Mouse (Mus musculus) large intestine, adult 2 months (tissue): ENCODE results near the gene Fto. TPM values are rescaled to one million over a fixed set of nuclear protein-coding genes. Genes with fewer than 3 reads are reported as not detected.

Experiments
- DNase-seq: peaks from one replicate; pipeline ENCODE4 v3.0.0-alpha.2; 2012; ENCODE audit warnings: low read depth, low spot score
- WGBS: fragments of 180-500 bp; shearing (Covaris S2); methylation state at CpG from one replicate; pipeline ENCODE4 v1.1.7; 2018; 5-methylcytosine and 5-hydroxymethylcytosine counted together
- polyA plus RNA-seq: library from polyadenylated mRNA; depleted of rRNA; stranded (reverse); fragments of >200 nt; gene quantifications from 2 replicates; pipeline ENCODE4 v1.2.3, GENCODE M21; 2012

The Fto gene
- polyA plus RNA-seq, 1 experiment = 16.0 TPM

DNA sequence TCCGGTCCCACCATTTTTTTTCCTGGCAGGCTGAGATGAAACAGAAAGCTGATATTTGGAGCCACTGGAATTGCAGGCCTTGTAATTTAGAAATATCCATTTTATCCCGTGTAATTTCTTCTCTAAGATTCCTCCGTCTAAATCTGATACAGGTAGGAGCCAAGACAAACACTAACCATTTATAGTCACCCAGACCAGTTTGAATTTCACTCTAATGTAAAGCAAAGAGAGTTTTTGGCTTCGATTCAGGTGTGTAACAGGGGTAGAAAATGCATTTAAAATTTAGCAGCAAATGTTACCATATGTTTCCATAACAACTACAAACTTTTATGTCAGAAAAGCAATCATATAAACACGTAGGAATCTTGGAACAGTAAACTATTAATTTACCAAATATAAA lies 225.6 kb downstream of the Fto start:
- no peak for DNase-seq
- 57% methylated on average over 5 of the region's 5 CpGs for WGBS

DNA sequence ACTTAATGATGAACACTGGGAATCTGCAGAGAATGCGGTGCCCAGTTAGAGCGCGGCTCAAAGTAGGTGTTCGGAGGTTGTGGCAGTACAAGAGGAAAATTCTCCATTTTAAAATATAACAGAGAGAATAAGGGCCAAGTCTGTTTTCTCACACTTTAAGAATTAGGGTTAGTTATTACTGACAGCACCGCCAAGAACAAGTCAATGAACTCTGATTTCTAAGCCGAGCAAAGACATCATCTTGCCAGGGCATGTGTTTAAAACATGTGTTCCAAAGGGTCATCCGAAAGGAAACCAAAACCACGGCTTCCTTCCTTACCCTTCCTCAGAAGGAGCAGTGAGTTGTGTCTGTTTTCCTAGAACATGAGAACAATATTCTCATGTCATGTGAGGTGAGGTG lies 226.3 kb downstream of the Fto start:
- DNase-seq = no peak
- 93% methylated on average over 8 of the region's 8 CpGs for WGBS

DNA sequence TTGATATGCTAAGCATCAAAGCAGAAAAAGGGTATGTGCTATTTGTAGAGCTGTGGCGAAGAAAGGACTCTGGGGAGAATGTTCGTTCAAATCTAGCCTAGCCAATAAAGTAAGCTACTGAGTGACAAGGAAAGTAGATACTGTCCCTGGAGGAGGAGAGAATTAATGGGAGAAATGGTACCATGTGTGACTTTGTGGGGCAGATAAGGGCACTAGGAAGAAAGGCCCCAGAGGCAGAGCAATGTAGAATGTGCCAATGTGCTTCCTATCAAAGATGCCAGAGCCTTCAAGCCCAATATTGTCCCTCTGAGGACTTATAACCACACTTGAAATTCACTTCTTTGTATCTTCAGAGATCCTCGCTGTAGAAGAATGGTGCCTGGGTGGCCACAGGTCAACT lies 227.9 kb downstream of the Fto start:
- WGBS = 95% methylated on average over 3 of the region's 3 CpGs
- no peak for DNase-seq

DNA sequence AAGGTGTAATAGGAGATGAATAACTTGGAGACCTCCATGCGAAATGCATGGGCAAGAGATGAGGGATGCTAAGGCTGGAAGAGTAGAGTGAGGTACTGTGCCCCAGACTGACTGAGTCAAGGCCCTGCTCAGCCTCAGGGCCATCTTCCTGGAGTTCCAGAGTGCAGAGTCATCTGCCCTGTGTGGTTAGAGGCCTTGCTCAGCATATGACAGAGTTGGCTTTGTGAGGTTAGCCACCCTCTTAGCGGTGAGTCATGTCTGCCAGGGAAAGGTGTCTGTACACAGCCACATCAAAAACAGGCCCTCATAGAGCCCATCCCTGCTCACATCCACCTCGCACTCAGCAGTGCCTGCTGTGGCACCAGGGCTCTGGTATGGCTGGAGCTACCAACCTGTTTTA lies 232.2 kb downstream of the Fto start:
- 86% methylated on average over 3 of the region's 3 CpGs for whole genome bisulfite sequencing
- no peak for DNase-seq

DNA sequence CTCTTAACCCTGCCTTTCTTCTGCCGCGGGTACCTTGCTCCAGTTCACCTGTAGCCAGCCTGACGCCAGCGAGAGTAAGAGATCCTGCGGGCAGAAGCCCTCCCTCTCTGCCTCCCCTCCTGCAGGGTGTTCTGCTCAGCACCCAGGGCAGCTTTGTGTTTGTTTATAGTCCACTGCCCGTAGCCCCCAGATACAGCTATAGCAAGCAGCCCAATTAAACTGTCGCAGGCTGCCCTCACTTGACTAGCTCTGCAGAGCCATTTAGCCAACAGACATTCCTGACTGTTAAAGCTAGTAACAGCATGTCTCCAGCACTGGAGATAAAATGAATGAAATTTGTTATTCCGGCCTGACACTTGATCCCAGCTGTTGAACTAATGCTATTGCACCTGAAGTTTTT lies 233.3 kb downstream of the Fto start:
- DNase-seq = no peak
- WGBS = 75% methylated on average over 8 of the region's 8 CpGs

DNA sequence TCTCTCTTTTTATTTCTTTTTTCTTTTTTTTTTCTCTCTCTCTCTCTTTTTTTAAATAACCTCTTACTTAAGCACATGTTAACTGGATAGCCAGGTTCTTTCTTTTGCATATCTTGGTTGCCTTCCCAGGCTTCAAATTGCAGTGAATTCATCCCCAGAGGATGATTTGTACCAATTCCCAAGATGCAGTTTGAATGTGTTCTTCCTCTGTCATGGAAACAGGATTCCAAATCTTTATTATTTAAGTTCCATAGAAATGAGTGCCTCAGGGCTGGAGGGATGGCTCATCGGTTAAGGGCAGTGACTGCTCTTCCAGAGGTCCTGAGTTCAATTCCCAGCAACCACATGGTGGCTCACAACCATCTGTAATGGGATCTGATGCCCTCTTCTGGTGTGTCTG lies 236.8 kb downstream of the Fto start:
- no peak for DNase-seq
- 96% methylated on average over 1 of the region's 1 CpGs for WGBS

DNA sequence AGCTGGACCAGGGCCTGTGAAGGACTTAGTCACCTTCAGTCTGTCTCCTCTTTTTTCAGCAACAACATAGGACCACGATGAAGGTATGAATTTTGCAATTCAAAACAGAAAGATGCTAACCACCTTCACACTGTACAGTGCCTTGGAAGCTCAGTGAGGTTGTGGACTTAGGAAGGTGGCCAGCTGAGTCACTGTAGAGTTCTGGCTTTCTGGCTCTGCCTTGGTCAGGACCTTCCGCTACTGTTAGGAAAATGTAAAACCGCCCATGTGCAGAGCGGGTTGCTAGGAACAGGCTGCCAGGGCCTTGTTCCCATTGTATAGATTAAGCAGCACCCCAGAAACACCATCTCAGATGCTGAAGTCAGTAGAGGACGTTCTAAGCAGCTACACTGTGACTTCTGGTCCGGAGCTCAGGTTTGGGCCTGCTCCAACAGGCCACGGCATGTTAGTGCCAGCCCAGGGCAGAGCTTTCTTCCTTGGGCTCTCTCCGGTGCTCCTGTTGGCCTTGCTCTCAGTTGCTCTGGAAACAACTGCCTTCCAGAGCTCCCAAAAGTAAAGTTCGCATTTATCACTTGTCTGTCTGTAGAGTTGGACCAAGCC lies 237.9 kb downstream of the Fto start:
- WGBS = 86% methylated on average over 9 of the region's 9 CpGs
- DNase-seq = no peak

DNA sequence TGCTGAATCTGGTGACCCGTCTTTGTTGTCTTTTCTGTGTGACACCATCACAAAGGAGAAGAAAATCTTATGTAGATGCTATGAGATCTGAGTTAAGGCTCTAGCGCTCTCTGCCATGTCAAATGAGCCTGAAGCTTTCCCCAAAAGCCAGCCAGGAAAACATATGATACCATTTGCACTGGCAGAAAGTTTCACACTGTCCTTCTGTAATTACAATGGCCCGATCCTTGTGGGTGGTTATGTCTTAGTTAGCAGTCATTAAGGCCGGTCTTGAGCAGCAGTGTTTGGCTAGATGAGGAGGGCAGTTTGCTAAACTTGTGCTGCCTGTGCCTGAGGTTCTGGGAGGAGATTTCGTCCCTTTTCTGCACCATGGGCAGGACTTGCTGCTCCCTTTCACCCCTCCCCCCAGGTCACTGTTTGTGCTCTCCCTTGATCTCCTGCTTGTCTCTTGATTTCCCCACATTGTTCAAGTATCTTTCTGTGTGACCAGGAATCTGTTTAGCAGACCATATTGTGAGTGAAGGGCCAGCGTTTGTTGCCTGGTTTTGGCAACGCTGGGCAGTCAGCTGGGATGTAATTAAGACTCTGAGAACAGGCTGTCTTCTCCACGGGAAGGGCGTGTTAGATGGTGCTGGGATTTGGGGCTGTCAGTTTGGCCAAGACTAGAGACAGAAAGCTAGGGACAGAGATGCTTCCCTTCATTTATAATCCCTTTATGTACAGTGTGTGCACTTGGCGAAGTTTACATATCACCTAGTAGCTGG lies 238.6 kb downstream of the Fto start:
- 75% methylated on average over 10 of the region's 10 CpGs for WGBS
- no peak for DNase-seq

DNA sequence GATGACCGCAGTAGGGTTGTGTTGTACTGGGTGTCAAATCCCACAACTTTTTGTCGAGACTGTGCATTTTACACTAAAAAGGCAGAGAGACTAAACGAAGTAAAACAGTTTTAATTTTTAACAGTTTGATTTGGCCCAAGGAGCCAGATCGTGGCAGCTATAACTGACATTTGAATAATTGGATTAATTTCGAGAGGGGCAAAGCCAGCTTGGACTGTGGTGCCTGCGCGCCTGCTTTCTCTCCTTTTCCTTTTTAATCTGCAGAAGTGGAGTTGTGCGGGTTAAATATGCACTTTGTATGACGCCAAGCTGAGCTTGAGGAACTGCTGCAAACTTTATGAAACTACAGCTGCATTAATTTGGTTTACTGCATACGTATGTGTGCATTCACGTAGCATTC lies 239.3 kb downstream of the Fto start:
- 93% methylated on average over 11 of the region's 11 CpGs for WGBS
- no peak for DNase-seq

DNA sequence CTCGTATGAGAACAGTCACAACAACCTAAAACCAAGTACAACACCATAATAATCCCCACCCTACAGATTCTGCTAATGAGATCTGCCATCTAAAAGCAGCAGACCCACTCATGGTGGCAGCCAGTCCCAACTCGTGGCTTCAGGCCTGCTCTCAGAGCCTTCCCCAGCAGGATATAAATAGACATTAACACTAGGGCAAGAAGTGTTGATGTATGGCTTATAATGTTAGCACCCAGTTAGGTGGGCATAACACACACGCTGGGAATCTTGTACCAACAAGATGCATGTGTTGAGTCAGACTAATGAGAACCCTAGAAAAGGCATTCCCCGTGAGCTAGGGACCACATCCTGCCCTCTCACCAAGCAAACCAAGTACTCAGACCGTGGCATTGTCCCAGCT lies 240.1 kb downstream of the Fto start:
- no peak for DNase-seq
- WGBS = 80% methylated on average over 5 of the region's 5 CpGs

DNA sequence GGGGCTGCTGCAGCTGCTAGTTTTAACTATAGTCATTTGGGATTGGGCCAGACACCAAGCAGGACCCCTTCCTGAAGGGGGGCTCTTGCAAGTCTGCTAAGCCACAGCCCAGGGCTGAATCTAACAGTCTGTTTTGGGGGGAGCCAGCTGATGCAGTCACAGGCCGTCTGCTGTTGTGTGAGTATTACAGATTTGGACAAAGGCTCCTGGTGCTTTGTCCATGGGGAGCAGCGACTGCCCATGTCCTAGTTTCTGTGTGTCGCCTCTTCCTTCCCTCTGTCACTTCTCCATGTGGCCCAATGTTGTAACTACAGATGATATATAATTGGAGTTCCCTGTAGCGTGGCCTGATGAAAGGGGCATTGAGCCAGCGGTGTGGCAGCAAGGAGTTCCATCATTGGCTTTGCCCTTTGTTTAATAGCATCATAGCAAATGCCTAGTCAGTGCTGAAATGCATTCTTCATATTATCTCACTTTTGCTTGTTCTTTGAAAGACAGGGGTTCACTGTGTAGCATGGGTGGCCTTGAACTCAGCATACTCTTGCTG lies 243.8 kb downstream of the Fto start:
- 90% methylated on average over 5 of the region's 5 CpGs for WGBS
- no peak for DNase-seq

DNA sequence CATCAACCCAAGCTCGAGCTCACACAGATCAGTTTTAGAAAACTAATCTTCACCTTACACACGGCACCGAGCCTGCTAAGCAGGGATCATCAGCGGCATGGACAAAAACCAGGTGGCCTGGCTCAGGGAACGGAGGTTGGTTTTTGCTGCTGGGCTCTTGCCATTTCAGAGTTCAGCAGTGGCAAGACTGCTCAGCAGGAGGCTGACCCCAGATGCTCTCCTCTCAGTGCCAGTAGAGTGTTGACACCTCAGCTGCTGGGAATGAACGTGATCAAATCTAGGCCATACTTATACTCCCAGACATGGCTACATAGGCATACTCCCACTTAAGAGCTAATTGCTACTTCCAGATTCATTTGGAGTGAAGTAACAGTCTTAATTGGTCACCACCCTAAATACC lies 245.1 kb downstream of the Fto start:
- DNase-seq = no peak
- 84% methylated on average over 6 of the region's 6 CpGs for WGBS

DNA sequence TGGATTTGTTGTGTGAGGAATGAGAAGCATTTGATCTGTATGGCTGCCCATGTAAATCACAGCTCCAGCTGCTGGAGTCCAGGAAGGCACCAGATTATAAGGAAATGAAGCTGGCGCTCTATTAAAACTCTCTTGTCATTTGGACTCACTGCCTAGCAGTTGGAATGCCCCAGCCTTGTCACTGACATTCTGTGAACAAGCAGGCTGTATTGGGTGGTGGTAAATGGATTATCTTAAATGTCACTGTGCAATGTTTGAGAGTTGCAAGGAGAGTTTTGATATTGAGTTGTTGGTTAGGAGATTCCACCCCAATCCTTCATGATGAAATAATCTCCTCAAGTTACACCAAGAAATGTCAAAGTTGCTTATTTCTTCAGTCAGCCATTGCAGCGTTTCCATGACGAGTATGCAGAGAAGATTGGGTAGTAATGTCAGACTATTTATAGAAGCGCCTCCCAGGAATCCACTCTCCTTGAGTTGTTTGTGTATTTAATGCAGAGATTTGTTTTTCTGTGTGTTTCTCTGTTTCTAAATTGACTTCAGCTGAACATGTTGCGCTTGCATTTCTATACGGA lies 246.8 kb downstream of the Fto start:
- no peak for DNase-seq
- WGBS = 87% methylated on average over 6 of the region's 6 CpGs

DNA sequence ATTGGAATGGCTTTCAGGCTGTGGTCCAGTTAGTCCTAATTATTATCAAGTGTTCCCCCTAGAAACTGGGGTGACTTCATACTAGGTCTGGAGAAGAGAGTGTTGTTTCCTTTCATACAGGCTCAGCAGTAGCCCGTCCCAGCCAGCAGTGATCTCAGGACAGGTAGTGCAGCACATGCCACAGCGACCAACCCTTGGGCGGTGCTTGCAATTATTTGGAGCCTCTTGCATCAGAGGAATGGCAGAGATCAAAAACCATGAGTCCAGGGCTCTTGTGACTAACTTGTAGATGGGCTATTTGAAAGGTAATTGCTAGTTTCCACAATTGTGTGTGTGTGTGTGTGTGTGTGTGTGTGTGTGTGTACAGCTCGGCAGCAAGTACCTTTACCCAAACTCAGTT lies 247.9 kb downstream of the Fto start:
- DNase-seq = no peak
- 78% methylated on average over 4 of the region's 4 CpGs for WGBS

DNA sequence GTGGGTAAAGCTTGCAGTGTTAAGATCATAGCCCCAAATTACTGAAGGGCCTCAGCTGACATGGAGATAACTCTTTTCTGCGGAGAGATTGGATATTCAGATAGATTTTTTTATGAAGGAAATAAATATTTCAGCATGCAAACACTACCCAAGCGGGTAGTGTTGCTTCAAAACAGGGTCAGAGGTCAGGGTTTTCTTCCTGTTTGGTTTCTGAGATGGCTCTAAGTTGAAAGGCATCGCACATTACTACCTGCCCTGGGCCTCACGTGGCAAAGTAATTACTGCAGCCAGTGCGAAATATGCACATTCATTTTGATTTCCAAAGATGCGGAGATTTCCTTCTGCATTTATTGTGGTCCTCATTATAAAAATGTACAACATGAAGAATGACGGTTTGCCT lies 249.3 kb downstream of the Fto start:
- no peak for DNase-seq
- 55% methylated on average over 7 of the region's 7 CpGs for WGBS

DNA sequence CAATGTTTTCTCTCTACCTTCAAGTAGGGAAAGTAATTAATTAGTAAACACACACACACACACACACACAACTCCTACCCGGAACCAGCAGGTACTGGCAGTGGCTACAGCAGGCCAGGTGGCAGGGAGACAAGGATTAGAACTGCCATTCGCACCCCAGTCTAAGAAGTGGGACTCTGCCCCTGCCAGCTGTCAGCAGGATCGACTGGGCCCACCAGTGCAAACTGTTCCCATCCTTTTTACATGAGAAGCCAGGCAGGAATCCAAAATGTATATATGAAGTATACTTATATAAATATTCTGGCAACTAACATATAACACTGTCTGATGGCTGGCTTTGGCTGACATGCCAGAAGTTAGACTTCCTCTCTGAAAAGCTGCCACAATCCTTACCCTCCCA lies 250.0 kb downstream of the Fto start:
- 82% methylated on average over 3 of the region's 3 CpGs for WGBS
- no peak for DNase-seq

DNA sequence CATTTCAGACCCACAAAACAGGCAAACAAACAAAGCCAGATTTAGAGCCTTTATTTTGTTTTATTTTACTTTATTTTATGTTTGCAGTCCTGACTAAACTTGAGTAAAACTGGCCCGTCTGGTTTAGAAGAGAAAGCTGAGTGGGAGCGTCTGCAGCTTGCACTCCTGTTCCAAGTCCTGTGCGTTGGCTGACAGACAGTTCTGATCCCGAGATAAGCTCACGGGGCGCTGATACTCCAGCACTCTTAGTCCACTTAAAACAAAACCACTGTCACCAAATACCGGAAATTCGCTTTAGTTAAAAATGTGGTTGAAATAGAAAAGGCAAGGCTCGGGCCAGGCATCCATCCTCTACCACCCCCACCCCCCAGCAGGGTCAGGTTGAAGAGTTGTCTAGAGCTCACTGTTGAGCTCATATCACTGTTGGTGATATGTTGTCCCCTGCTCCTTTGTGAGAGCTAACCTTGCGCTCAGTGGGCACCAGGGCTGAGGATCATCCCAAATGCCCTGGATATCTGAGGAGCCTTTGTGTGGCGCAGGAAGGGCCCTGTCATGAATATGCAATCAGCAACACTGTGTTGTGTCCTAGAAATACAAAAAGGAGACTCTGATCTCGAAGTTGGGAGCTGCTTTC lies 252.7 kb downstream of the Fto start:
- no peak for DNase-seq
- WGBS = 41% methylated on average over 12 of the region's 12 CpGs

DNA sequence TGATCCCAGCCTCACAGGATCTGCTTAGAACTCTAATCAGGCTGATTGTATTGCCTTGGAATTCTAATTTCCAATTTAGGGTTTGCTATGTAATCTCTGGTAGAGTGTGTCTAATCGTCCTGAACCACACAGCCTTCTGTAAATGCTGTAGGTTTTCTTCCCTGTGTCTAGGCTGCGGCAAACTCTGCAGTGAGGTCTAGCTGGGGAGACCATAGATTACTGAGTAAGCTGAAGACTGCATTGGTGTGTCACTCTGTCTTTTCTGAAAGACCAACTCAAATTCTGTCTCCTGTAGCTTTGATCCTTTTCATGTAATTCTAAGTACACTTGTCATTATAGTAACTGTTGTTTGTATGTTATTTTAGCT lies 253.2 kb downstream of the Fto start:
- no peak for DNase-seq
- 87% methylated on average over 2 of the region's 2 CpGs for WGBS

DNA sequence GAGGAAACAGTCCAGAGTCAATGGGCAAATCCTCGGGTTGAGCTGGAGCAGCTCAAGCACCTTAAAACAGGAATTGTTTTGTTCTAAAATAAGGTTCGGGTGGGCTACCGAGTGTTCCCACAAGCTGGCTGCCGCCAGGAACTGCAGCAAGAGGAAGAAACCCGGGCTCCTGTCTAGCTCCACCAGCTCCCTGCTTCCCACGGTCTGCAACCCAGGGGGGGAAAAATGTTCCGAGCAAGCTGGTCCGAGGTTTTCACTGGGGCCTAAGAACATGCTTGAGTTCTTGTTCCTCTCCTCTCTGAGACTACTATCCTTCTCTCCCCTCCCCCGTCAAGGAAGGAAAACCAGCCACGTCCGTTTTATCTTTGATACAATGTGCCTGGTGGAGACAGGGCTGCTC lies 256.5 kb downstream of the Fto start:
- WGBS = 69% methylated on average over 11 of the region's 11 CpGs
- DNase-seq = no peak

DNA sequence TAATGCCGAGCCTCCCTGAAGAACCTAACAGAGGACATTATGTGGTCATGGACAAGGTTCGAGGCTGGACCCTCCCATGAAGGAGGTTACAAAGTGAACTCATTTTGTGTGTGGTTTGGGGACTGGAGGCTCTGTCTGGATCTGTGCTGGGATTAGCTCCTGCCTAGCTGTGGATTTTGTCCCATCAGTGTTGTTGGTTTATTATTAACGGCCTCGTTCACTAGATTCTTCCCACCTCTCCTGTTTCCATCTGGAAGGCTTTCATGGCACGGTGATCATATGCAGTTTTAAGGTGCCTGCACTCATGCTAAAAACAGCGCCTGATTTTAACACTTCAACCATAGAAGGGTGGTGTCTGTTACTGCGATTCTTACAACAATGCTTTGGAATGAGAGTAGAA lies 257.5 kb downstream of the Fto start:
- 81% methylated on average over 7 of the region's 7 CpGs for WGBS
- no peak for DNase-seq

DNA sequence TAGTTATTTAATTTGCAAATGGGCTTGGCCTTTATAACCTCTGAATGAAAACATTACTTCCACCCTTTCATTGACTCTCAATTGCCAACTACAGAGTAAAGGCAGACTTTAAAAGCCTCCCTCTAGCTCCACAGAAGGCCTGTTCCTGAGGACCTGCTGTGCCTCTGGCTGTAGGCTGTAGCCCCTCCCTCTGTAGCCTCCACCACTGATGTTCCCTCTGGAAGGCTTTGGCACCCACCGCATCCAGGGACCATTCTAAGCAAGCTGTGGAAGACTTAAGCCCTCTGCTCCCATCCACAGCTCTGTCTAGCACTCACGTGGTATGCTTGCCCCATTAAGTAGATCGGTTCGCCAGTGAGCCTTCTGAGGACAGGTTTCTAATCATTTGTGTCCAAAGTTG lies 258.7 kb downstream of the Fto start:
- WGBS = 93% methylated on average over 4 of the region's 4 CpGs
- no peak for DNase-seq
